Mouse (Mus musculus) kidney, adult 8-10 months (tissue): ENCODE measurements at regions not wholly inside any gene's neighbourhood (a gene's known extent, or its start where the extent isn't known, plus 50 kb on each side); places are given as distances from the start of the nearest gene placed in this dataset.

Experiments used
- DNase-seq, 2 experiments: peaks; one replicate each; pipeline ENCODE4 v3.0.0; 2022

DNA sequence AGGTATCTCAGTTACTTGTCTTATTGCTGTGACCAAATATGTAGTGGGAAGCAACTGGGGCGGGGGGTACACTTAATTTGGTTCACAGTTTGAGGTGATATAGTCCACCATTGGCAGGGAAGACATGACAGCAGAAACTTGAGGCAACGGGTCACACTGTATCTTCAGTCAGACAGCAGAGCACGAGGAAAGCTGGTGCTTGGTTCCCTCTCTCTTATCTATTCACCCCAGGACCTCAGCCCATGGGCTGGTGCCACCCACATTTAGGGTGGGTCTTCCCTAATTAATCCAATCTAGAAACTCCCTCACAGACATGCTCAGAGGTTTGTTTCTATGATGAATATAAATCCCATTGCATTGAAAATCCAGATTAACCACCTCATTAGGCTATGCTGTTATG, 56.5 kb downstream of the Otud1 start:
- no peak for DNase-seq

DNA sequence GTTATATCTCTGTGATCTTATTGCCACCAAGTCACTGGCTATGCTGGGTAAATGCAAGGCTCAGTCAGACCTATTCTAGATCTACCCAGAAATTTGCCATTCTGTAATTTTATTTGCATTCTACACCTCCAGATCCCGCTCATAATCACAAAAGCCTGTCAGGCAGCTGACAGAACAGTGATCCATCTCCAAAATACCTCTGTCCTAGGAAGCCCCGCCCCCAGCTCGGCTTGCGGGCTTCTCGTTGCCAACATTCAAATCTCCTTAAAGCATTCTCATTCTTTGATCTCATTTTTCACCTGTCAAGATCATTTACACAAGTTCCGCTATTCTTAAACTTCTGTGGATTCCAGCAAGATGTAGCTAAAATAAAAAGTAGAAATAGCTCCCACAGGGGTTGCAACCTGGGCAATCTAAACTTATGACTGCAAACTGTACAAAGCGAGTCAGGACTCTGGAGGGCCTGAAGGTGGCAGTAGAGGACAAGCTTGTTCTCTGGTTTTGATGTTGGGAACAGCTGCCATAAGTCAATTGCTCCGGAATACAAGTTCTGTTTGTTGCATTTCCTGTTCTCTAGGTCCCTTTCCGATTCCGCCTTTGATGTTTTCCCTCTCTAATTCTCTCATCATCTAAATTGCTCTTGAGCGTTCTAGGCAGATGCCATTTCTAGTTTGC, 58.1 kb downstream of the Otud1 start:
- DNase-seq = peak; percentile 55 to 58

DNA sequence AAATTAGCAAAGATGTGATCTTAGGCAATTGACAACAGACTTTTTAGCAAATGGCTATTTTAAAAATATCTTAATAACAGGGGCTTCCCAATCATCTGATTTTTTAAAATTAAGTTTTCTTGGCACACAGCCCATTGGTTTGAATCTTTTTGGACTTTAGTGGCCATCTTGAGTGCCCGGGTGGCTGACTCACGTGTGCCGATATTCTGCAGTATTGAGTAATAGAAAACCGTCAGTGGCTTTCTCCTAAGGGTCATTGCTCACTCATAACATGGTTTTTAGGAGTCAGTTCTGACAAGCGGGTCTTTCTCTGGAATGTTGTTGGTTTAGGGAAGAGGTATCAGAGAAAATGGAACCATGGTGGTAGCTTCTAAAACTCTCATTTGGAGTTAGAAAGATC, 58.8 kb downstream of the Otud1 start:
- DNase-seq = no peak

GRCm38 (mm10) chr2:19726085-19726484, 68.5 kb downstream of the Otud1 start:
- no peak for DNase-seq

DNA sequence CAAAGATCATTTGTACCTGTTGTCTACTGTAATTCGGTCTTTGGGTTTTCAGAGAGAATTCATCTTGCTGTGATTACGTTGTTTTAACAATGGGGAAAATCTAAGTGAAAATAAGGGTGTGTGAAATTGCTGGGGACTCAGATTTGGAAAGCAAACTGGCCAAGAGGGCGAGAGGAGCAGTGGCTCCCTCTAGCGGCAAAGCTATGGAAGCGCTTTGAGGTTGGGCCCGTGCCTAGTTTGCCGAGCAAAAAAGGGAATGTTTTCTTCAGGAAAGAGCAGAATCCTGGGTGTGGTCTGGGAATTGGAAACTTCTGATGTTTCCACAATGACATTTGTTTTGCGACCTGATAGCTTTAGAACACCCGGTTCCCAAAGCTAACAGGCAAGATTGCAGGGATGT, 69.4 kb downstream of the Otud1 start:
- DNase-seq = peak in 1 of 2 experiments; percentile 39

- no peak for DNase-seq
Measured at GRCm38 (mm10) chr2:19732922-19733859, 75.6 kb downstream of the Otud1 start.

GRCm38 (mm10) chr2:19734164-19734870, 76.8 kb downstream of the Otud1 start:
- DNase-seq = no peak

DNA sequence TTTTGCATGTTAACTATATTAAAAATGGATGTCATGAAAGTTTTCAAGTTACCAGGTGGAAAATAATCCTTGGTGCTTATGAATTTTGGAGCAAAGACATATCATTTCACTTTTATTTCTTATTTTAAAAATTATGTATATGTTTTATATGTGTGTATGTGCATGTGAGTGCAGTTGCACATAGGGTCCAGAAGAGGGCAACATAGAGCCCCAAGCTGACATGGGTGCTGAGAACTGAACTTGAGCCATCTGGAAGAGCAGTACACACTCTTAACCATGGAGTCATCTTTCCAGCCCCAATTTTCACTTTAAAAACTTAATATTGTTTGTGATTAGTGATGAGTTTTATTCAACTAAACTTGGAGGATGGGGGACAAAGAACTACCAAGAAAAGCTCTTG, 84.0 kb downstream of the Otud1 start:
- no peak for DNase-seq

- DNase-seq = no peak
Measured at GRCm38 (mm10) chr2:19743467-19743866, 85.9 kb downstream of the Otud1 start.

DNA sequence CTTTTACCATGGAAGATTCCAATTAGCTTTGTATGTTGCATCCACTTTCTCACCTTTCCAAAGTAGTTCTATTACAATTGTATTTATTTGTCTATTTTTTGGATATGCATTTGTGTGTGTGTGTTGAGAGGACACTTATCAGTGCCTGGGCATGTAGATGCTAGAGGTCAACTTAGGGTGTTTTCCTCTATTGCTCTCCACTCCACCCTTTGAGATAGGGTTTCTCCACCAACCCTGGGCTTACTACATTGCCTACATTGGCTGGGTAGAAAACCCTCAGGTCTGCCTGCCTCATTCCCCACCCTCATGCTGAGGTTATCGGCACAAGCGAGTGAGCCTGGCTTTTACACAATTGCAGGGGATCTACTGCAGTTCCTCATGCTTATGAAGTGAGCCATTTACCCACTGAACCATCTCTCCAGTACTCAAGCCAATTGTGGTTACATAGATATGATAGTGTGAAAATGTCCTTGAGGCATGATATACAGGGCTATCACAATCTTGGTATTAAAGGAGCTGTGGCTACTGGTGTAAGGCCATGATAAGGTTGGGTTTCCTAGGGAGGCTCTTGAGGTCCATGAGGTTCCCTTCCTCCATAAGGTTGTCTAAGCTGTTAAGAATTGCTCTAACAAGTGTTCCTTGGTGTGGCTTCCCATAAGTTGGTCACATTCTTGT, 87.6 kb downstream of the Otud1 start:
- no peak for DNase-seq

GRCm38 (mm10) chr2:19752753-19753152, 95.2 kb downstream of the Otud1 start:
- no peak for DNase-seq

DNA sequence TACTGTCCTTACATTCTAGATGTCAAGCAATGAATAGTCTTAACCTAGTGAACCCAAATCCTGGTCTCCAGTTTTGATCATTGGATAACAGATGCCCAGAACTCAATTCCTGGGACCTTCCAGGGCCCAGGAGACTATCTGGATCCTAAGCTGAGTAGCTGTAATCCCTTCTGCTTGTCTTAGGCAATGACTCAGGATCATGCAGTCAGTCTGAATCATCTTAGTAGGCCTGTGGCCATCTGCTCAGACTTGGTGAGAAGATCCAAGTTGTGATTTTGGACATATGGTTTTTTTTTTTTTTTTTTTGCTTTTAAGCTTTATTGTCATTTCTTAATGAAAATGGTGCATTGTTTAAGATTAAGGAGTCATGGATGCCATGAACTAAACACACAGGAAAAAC, 95.9 kb downstream of the Otud1 start:
- no peak for DNase-seq

GRCm38 (mm10) chr2:19757910-19758309, 100.4 kb downstream of the Otud1 start:
- no peak for DNase-seq

- peak in 1 of 2 experiments; percentile 17 for DNase-seq
Measured at GRCm38 (mm10) chr2:19759169-19759568, 101.6 kb downstream of the Otud1 start.

GRCm38 (mm10) chr2:19759577-19759976, 102.0 kb downstream of the Otud1 start:
- DNase-seq = no peak

DNA sequence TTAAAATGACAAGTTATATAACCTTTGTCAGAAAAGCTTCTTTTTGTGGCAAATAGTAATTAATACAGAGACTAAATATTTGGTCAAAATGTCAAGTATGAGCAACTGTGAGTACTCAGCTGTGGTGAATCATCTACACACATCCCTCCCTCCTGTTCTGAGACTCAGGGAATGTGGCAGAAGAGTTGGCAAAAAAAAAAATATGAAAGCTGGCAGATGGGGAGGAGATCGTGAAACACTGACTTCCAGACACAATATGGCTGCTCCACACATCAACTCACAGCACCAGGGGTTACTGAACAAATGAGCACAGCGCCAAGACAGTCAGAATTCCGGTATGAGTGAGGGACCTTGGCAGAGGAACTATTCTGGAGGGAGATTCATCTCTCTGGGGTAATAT, 105.4 kb downstream of the Otud1 start:
- DNase-seq = no peak

DNA sequence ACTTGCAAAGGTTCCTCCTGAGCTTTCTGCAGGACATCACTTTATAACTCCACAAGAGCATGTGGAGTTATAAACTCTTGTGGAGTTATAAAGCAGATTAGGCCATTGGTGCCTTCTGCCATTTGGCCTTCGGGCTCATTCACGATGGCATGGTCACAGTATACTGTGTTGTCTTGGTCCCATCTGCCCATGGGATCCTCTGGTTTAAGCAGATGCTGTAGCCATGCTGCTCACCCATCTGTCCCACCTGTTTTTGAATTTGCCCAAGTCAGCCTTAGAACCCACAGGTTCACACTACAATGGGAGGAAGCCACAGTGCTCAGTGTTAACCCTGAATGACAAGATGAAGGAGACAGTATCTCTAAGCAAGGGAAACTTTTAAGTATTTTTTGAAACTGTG, 124.7 kb upstream of the Etl4 start:
- no peak for DNase-seq

GRCm38 (mm10) chr2:19785663-19786260, 123.8 kb upstream of the Etl4 start:
- no peak for DNase-seq

GRCm38 (mm10) chr2:19792177-19792576, 117.4 kb upstream of the Etl4 start:
- no peak for DNase-seq

DNA sequence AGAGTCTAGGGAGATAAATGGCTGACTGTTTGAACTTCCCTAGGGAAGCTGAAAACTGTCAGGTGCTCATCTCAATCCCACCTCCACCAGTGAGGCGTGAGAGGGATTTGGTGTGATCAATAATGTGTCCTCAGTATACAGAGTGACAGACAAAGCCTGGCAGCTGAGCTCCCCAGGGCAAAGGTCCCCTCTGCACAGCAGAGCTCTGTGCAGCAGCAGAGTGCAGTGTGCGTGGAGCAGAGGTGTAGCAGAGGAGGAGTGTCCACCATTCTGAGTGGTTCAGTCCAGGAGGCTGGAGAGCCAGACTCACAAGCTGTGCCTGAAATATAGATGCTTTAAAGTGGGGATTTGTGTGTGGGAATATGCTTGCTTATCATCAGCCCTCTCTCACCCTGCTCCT, 112.8 kb upstream of the Etl4 start:
- no peak for DNase-seq
